Mouse (Mus musculus): Measurements from ENCODE around the gene Psma3.

DNA sequence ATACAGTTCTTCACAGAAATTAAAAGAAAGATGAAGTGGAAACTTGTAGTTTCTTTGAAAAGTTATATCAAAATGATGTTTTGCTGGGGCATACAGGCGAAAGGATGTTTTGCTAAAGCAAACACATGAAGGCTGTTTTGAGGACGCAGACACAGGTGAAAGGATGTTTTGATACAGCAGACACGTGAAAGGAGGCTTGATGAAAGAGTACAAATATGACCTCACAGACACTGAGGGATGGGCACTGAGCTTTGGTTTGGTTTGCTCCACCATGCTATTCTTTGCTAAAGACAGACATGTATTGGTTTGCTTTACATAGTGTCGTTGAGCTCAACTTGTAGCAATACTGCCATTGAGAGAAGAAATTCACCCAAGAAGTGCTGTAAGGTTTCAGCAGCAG, 44.6 kb upstream of the Psma3 start:
- TF ChIP-seq CTCF (IDR thresholded peaks at IDR 0.05; ENCODE audit: insufficient read depth, low read length) (no peak), POLR2A (IDR thresholded peaks at IDR 0.05; ENCODE audit: borderline replicate concordance, extremely low read depth, low read depth, low read length) (no peak)
